Mouse (Mus musculus) ES-E14 (cell line): ENCODE measurements around the gene Wdr19.

Experiments used
- CHD2 ChIP-seq: IDR thresholded peaks from 2 replicates; pipeline ENCODE4 v1.6.1; 2014; ENCODE audit warnings: mild to moderate bottlenecking, low read depth, low read length, inconsistent platforms
- MAFK ChIP-seq: IDR thresholded peaks from 2 replicates; pipeline ENCODE4 v1.6.1; 2014; ENCODE audit warnings: mild to moderate bottlenecking, low read depth, low read length, inconsistent platforms; ENCODE audit not compliant: insufficient read depth

DNA sequence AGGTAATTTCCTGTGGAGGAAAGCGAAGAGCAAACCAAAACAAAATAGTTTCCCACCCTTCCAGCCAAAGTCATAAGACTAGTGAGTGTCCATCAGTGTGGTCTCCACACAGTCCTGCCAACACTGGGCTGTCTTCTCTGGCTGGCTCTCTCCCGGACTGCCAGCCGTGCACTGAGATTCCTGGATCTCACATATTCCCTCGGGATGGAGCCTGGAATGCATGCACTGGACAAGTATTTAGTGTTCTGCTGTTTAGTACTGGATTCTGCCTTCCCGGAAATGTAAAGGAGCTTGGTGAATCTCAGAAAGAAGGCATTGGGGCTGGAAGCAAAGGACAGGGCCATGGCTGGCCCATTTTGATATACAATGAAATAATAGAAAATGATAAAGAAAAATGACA, 36.5 kb upstream of the Wdr19 start:
- TF ChIP-seq CHD2 (no peak), MAFK (no peak)
